In genomic region chr7:46544195-46544641, GRCm38 (mm10) we compare ENCODE assay signal across 8 mouse cellular contexts.
A peak's percentile ranks its signal among the peaks of the same experiment; 100 is the strongest.
DNase-seq lines count a peak whose midpoint lies in the region; ATAC-seq and TF ChIP-seq lines count a peak whose summit lies in the region.

No protein-coding gene starts in this region.

- no peaks in the 10 kb centered on the region for H3K36me3 ChIP-seq in midbrain, embryonic 11.5 days (ENCODE audit: control insufficient read depth, insufficient read depth, low read length)
- no peaks in the 10 kb centered on the region for H3K36me3 ChIP-seq in midbrain, embryonic 10.5 days
- no peaks in the 10 kb centered on the region for H3K36me3 ChIP-seq in embryonic facial prominence, embryonic 15.5 days
- H3K36me3 ChIP-seq in kidney, adult 2 months (ENCODE audit: control insufficient read depth, insufficient read depth, low read length) = no peaks in the 10 kb centered on the region

- 89% methylated on average over 12 of the region's 12 CpGs for WGBS in midbrain, embryonic 11.5 days
- 86% methylated on average over 12 of the region's 12 CpGs for WGBS in midbrain, embryonic 10.5 days
- WGBS in embryonic facial prominence, embryonic 15.5 days = 60% methylated on average over 12 of the region's 12 CpGs
- 80% methylated on average over 12 of the region's 12 CpGs for WGBS in kidney, adult 2 months

- no peak for TF ChIP-seq POLR2A in kidney, adult 2 months (IDR thresholded peaks at IDR 0.05; ENCODE audit: low read depth, low read length)

- DNase-seq in midbrain, embryonic 11.5 days (ENCODE audit: low spot score, missing footprints) = peak; percentile 37
- no peak for DNase-seq in midbrain, embryonic 10.5 days (ENCODE audit: low spot score)
- DNase-seq in layer of hippocampus, postnatal 10 days (ENCODE audit: low spot score in 2 of 2) = peak; percentile 73 to 79
- DNase-seq in right cerebral cortex, adult 2 months (ENCODE audit: low spot score in 2 of 2) = peak; percentile 40 to 50
- DNase-seq in heart, postnatal 36 days = no peak
- no peak for DNase-seq in kidney, adult 2 months
- no peak for DNase-seq in adrenal gland, postnatal 4 days (ENCODE audit: low spot score in 2 of 2)

- intact Hi-C loops in heart, postnatal 36 days (cut with DNase I) = no loop called here

- H3K9me3 ChIP-seq in midbrain, embryonic 11.5 days (ENCODE audit: control insufficient read depth, low read length) = no peaks in the 10 kb centered on the region
- H3K9me3 ChIP-seq in midbrain, embryonic 10.5 days (replicated peaks) = no peaks in the 10 kb centered on the region
- H3K9me3 ChIP-seq in embryonic facial prominence, embryonic 15.5 days (replicated peaks) = no peaks in the 10 kb centered on the region

- H3K4me3 ChIP-seq in midbrain, embryonic 11.5 days (ENCODE audit: low read depth, low read length) = no peak overlapping the region
- no peak overlapping the region for H3K4me3 ChIP-seq in midbrain, embryonic 10.5 days
- H3K4me3 ChIP-seq in embryonic facial prominence, embryonic 15.5 days (replicated peaks) = no peak overlapping the region
- H3K4me3 ChIP-seq in kidney, adult 2 months (ENCODE audit: insufficient read depth, low read depth, low read length) = no peak overlapping the region

- no peak for TF ChIP-seq CTCF in kidney, adult 2 months (conservative IDR thresholded peaks at IDR 0.05; ENCODE audit: insufficient read depth, insufficient read length, low read depth, low read length)

- H3K27me3 ChIP-seq in midbrain, embryonic 11.5 days (ENCODE audit: control insufficient read depth, insufficient read depth, low read length) = no peaks in the 10 kb centered on the region
- no peaks in the 10 kb centered on the region for H3K27me3 ChIP-seq in midbrain, embryonic 10.5 days (ENCODE audit: low read depth, poor library complexity, severe bottlenecking)
- no peaks in the 10 kb centered on the region for H3K27me3 ChIP-seq in embryonic facial prominence, embryonic 15.5 days
- no peaks in the 10 kb centered on the region for H3K27me3 ChIP-seq in kidney, adult 2 months (replicated peaks; ENCODE audit: control insufficient read depth, insufficient read depth, low read length)

- no peaks in the 10 kb centered on the region for H3K4me1 ChIP-seq in midbrain, embryonic 11.5 days (ENCODE audit: control insufficient read depth, insufficient read depth, low read length)
- 0 out of 2 replicates have a peak, but pooled peaks cover 3% of the 10 kb centered on the region for H3K4me1 ChIP-seq in midbrain, embryonic 10.5 days
- no peaks in the 10 kb centered on the region for H3K4me1 ChIP-seq in embryonic facial prominence, embryonic 15.5 days
- no peaks in the 10 kb centered on the region for H3K4me1 ChIP-seq in kidney, adult 2 months (ENCODE audit: control insufficient read depth, insufficient read depth, low read length)

- ATAC-seq in midbrain, embryonic 11.5 days (ENCODE audit: low FRiP score) = no peak
- ATAC-seq in embryonic facial prominence, embryonic 15.5 days (ENCODE audit: insufficient number of reproducible peaks, low FRiP score, low TSS enrichment, low read depth) = peak; percentile 69; the same call in 1 of the 2 replicates

- no peak overlapping the region for H3K27ac ChIP-seq in midbrain, embryonic 11.5 days (ENCODE audit: low read depth, low read length)
- H3K27ac ChIP-seq in midbrain, embryonic 10.5 days (replicated peaks) = no peak overlapping the region
- no peak overlapping the region for H3K27ac ChIP-seq in embryonic facial prominence, embryonic 15.5 days (replicated peaks)
- H3K27ac ChIP-seq in kidney, adult 2 months (ENCODE audit: insufficient read depth, low read depth, low read length) = no peak overlapping the region

- H3K9ac ChIP-seq in midbrain, embryonic 11.5 days (ENCODE audit: low read length) = no peak overlapping the region
- no peak overlapping the region for H3K9ac ChIP-seq in embryonic facial prominence, embryonic 15.5 days

- no peak overlapping the region for H3K4me2 ChIP-seq in midbrain, embryonic 11.5 days
- H3K4me2 ChIP-seq in embryonic facial prominence, embryonic 15.5 days (replicated peaks) = no peak overlapping the region

Comparison
In these comparisons a context has a peak if more than half of its experiments do, and no peak if none do; other contexts are left out.
1. DNase-seq: peak in midbrain, embryonic 11.5 days (single experiment), layer of hippocampus, postnatal 10 days (2 of 2) and right cerebral cortex, adult 2 months (2 of 2); none in midbrain, embryonic 10.5 days (single experiment), heart, postnatal 36 days (0 of 2), kidney, adult 2 months (single experiment) and adrenal gland, postnatal 4 days (0 of 2).